Comparison of ENCODE assay signal across 11 mouse cellular contexts in genomic region chr10:70998136-70998535, GRCm38 (mm10).
DNase-seq lines count a peak whose midpoint lies in the region; ATAC-seq lines count a peak whose summit lies in the region.
"Had no signal": no experiment of that assay in that cellular context is flagged by ENCODE, and none has a peak within 500 bp of the region (broad histone marks: within the 10 kb centered on the region; RNA-seq: fewer than 3 reads in every experiment).

No protein-coding gene starts in this region.

- ATAC-seq in CD4-positive, CD25-positive, alpha-beta regulatory T cell, adult 4 months = no peak

- peak; percentile 44 to 57 for DNase-seq in cerebellum, postnatal 14 days
- no peak for DNase-seq in cerebellum, adult 11 months
- peak; percentile 28 for DNase-seq in layer of hippocampus, adult 11-12 months (ENCODE audit: low spot score)
- no peak for DNase-seq in layer of hippocampus, adult 9-10 months (ENCODE audit: low spot score)
- peak; percentile 69 for DNase-seq in fibroblast of lung, adult 2 months (ENCODE audit: low read depth)
- DNase-seq in right cerebral cortex, postnatal 10 days (ENCODE audit: low spot score in 2 of 2) = peak; percentile 48 to 62
- DNase-seq in thymus, postnatal 14 days = no peak
- DNase-seq: kidney, adult 18-20 months; liver, embryonic 13.5 days; thymus, adult 18-20 months had no signal

Comparison
In these comparisons a context has a peak if more than half of its experiments do, and no peak if none do; other contexts are left out.
1. DNase-seq: peak in cerebellum, postnatal 14 days (2 of 2), layer of hippocampus, adult 11-12 months (single experiment), fibroblast of lung, adult 2 months (single experiment) and right cerebral cortex, postnatal 10 days (2 of 2); none in cerebellum, adult 11 months (single experiment), layer of hippocampus, adult 9-10 months (single experiment) and thymus, postnatal 14 days (single experiment).